Mouse (Mus musculus): ENCODE measurements around the gene Cdh6.
A peak's percentile ranks its signal among the peaks of the same experiment; 100 is the strongest.

Gene Cdh6

DNA sequence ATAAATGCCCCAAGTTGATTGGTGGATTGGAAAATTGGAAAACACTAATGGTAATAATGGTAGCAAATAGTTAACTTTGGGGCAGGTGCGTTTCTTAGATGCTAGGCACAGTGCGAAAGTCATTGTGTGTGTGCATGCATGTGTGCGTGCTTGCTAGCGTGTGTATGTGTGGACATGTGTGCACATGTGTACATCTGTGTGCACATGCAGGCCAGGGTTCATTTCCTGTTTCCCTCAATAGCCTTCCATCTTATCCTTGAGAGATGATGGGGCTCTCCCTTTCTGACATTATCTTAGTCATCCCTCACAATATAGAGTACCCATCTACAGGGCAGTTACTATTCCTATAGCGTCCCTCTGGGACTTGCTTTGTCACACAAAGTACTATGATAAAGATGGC is 17.7 kb downstream of the Cdh6 start:
- no peak for DNase-seq (ENCODE audit: low spot score in 2 of 2)

DNA sequence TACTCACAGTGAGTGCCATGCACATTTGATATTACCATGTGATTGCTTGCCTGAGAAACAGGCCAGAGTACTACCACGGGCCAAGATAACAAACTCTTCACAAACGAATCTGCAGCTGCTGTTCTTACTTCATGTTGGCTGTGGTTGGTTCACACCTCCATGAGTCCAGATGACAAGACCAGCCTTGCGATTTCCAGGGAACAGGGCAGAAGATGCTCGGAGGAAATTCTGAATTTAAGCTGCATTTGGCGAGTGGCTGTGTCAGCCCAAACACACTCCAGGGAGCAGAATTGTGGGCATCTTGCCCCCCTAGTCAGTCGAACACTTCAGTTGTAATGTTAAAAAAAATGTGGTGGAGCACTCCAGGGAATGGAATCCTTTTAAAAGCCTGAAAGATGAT is 18.1 kb downstream of the Cdh6 start:
- DNase-seq (ENCODE audit: low spot score in 2 of 2): no peak

DNA sequence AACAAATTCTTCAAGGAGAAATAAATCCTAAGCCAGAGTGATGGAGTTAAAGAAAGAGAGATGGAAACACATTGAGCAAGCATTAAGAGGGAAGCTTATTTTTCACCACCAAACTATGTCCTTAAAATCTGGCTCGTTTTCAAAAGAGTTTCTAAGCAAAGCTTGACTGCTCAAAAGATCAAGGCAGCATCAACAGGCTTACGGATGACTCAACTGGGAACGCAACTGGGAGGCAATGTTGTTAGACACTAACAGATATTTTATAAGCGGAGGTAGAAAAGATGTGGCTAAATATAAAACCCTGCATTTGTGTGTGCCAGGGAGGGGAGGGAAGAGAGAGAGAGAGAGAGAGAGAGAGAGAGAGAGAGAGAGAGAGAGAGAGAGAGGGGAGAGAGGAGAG is 31.5 kb downstream of the Cdh6 start:
- no peak for DNase-seq (ENCODE audit: low spot score in 2 of 2)

DNA sequence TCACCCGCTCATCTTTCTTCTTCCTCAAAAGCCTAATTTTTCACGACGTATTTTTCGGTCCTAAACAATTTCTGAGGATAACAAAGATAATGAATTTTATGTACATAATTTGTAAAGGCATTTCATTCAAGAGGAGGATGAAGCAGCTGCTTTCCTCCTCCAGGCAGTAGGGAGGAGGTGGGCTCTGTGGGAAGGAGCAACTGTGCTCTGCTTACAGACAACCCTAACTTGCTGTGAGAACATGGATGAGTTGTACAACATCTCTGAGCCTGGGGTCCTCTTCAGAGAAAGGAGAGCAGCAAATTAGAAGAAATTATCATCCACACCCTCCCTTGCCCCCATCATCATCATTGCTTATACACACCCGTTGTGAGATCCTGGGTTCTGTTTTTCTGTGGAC is 33.8 kb downstream of the Cdh6 start:
- DNase-seq (ENCODE audit: low spot score in 2 of 2): peak; percentile 45 to 47

DNA sequence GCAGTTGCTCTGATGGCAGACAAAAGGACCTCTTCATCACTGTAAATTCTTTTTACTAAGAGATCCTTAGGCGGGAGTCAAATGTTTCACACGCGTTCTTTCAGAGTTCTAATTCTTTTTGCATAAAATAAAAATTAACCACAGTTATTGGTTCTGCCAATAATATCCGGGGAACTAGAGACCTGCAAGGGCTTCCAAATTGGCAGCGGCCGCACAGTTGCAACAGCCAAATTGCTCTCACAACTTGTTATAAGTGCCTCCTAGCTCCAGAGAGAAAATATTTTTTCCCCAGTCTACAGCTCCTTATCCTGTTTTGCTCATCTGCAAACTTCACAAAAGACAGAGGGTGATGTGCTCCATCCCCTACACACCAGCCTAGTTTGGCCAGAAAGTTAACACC is 36.3 kb downstream of the Cdh6 start:
- DNase-seq (ENCODE audit: low spot score in 2 of 2): no peak

DNA sequence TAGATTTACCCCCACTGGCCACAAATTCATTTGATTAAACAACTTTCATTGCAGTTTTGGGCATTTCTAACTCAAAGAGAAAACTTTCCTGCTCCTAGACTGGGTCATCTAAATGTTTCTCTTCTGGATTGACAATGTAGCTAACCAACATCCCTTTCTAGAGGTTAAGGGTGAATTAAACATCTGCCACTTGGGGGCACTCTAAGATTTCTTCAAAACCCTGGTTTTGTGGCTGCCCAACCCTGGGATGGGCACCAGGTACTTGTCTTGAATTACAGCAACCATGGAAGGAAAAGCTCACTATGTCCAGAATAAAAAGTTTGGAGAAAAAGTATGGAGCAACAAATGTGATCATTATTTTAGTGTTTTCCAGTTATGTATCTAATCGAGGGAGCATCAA is 39.4 kb downstream of the Cdh6 start:
- DNase-seq (ENCODE audit: low spot score in 2 of 2): peak in 1 of 2 experiments; percentile 48

DNA sequence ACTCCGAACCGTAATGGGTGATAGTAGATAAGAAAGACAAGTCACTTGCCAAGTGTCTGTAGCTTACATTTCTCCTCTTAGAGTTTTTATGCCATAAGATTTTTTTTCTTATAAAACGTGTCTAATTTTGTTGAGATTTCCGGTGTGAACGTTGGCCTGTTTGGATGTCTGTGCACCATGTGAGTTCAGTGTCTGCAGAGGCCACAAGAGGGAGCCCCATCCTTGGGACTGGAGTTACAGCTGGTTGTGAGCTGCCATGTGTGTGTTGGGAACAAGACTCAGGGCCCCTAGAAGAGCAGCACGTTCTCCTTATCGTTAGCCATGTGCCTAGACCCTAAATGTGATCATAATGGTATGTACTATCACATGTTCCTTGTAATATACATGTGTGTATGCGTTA is 40.1 kb downstream of the Cdh6 start:
- DNase-seq (ENCODE audit: low spot score in 2 of 2): no peak

DNA sequence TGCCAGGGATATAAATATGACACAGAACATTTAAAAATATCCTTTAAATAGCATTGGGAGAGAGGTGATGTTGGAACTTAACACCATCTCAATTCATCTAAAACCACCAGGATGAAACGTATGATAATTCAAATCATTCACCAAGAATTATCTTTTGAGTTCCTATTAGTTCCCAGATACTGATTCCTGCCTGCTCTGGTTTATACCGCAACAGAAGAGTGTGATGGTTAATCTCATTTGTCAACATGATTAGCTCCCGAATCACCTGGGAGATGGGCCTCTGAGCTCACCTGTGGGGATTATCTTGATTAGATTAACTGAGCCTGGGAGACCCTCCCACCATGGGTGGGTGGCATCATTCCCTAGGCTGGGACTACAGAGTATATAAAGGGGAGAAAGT is 41.0 kb downstream of the Cdh6 start:
- DNase-seq (ENCODE audit: low spot score in 2 of 2): no peak

DNA sequence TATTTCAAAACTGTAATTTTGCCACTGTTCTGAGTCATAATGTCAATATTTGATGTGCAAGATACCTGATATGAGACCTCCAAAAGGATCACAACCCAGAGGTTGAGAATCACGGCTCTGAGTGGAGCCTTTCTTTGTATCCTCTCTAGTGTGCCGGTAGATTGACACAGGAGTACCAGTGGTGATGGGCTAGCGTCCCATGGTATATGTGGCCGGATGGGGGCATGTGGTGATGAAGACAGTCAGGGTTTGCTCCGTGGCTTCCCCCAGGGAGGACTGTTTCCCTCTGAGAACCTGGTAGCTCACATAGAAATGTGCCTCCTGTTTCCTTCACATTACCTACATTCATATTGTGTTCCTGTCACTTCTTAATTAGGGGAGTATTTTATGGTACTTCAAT is 43.2 kb downstream of the Cdh6 start:
- DNase-seq (ENCODE audit: low spot score in 2 of 2): no peak

DNA sequence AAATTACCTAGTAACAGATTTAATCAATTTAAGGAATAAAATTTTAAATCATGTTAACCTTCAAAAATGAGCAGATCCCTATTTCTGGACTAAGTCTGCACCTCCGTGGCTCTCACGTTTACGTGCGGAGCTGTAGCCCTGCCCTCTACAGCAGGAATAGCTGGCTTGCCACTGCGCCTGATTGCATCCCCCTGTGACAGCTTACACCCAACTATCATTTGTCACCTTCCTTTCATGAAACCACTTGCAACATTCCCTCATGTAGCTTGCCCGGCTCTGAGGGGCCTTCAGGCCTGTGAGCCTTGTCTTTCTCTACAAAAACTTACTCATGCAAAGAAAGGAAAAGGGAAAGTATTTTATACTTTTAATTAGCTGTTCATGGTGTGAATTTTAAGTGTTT is 73.1 kb downstream of the Cdh6 start:
- no peak for DNase-seq (ENCODE audit: low spot score in 2 of 2)

DNA sequence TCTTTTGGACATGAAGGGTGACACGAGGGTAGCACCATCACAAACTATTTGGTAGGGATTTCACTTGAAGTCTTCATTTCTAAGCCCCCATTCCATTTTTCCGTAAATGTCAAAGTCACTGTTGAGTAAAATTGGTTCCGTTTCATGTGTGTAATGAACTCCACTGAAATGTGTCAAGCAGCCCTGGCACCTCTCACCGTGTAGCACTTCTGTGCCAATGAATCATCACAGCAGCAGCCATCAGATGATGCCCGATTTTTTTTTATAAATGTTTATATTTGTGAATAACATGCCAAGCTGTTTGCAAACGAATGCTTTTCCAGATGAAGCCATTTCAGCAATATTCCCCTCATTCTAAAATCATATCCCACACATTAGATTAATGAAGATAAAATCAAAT is 75.6 kb downstream of the Cdh6 start:
- no peak for DNase-seq (ENCODE audit: low spot score in 2 of 2)

DNA sequence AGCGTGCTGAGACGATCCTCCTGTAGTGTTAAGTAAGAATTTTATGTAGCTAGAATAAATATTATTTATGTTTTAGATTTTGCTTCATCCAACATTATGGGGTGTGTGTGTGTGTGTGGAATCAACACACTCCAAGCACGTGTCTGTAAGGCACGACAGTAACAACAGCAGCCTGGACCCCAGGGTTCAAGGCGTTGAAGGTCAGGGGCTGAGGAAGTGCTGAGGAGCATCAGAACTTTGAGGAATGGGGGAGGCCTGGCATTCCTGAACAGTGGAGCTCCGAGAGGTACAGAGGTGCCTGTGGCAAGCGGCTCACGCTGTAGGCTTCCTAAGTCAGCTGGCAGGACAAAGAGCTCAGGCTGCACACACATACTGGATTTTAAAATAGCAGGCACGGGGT is 78.1 kb downstream of the Cdh6 start:
- DNase-seq (ENCODE audit: low spot score in 2 of 2): no peak

DNA sequence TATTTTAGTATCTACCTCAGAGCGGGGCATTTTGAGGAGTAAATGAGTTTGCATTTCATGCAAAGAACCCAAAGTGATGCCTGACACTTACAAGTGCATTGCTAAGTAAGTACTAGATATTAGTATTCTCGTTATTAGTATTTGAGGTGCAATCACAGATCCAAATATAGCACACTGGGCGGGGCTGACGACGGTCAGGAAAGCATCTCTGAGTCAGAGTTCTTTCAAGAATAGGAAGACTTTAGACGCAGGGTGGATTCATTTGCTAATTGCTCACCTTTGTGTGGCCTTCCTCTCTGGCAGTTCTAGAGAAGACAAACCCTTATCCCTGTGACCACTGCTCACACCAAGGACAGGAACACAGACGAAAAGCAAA is 78.6 kb downstream of the Cdh6 start:
- DNase-seq (ENCODE audit: low spot score in 2 of 2): no peak

DNA sequence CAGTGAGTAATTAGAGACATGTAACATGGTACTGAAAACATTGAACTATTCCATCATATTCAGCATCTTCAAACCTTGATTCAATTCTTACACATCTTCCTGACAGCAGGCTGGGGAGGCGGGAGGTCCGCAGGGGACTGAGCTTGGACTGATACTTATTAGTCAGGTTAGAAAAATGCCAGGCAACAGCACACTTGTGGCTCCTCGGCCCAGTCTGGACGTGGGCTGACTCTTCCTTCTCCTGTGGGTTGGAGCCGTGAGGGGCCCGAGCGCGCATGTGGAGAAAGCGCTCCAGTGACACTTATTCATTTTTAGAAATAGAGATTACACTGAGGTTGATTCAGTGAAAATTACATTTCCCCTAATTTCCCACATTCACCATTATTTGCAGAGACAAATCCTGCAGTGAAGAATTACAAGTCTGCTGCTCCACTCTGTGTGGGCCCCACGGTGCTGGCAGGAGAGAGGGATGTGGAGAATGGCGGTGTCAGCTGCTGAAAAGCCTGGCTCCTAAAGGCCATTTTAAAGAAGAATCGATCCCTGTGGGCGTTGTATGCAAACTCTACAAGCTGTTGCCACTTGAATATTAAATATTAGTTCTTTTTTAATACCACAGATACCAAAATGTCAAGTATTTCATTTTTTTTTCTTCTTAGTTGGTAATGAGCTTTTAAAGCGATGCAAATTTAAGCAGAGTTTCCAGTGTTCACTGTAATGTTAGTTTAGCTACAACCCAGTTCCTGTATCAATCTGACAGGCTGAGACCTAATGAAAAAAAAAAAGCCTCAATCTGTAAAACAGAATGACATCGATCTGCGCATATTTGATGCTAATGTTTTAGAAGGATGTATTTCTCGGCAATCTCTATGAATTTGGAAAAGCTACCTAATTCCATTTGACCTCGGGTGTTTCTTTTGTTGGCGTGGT is 79.3 kb downstream of the Cdh6 start:
- DNase-seq (ENCODE audit: low spot score in 2 of 2): peak in 1 of 2 experiments; percentile 17

DNA sequence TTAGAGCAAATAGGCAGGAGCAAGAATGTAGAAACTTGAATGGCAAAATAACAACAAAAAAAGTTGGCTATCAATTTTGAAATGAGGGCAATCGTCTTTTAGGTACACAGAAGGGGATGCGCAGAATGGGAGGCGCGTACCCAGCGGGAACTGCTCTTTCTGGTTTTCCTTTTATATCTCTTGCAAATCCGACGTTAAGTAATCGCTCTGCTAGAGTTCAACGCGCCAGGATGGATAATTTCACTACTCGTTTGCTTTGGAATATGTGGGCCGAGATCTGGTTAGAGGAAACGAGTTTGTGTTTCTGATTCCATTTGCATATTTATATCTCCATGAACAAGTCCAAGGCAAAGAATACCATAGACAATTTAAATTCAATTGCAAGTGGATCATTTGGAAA is 81.4 kb downstream of the Cdh6 start:
- no peak for DNase-seq (ENCODE audit: low spot score in 2 of 2)

DNA sequence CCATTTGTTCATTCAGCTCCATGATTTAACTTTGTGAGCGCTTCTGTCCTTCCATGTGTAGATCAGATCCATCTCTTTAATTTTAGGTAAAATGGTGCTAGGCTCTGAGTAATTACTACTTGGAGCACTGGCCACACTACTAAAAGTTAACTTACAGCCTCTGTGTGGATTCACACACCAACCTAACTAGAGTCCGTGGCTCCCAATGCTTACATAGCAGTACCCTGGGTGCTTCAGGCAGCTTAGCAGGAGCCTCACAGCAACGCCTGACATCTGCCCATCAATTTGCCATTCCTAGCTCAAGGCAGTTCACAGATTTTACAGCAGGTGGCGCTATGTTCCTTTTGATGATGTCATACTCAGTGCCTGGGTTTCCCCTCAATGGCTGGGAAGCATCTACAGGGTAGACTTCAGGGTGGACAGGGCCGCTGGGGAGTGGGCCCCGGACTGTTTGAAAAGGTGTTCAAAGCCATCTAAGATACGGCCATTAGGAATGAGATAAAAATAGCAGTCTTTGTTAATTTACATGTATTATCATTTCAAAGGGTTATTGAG is 84.9 kb downstream of the Cdh6 start:
- DNase-seq (ENCODE audit: low spot score in 2 of 2): peak; percentile 70 to 74

DNA sequence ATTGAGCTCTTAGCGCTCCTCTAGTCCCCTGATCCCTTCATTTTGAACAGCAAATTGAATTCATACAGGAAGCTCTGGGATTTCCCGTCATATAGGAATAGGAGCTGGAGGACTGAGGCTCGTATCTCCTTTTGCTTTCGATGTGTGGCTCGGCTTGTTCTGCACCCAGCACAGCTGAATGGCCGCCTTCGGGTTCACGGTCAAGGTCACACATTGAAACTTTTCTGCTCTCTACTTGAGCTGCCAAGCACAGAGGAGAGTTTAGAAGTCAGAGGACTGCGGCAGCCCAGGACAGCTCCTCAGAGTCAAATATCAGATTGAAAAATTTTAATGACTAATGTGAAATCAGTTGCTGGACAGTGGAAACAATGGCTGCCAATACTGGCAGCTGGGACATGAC is 88.7 kb downstream of the Cdh6 start:
- no peak for DNase-seq (ENCODE audit: low spot score in 2 of 2)

DNA sequence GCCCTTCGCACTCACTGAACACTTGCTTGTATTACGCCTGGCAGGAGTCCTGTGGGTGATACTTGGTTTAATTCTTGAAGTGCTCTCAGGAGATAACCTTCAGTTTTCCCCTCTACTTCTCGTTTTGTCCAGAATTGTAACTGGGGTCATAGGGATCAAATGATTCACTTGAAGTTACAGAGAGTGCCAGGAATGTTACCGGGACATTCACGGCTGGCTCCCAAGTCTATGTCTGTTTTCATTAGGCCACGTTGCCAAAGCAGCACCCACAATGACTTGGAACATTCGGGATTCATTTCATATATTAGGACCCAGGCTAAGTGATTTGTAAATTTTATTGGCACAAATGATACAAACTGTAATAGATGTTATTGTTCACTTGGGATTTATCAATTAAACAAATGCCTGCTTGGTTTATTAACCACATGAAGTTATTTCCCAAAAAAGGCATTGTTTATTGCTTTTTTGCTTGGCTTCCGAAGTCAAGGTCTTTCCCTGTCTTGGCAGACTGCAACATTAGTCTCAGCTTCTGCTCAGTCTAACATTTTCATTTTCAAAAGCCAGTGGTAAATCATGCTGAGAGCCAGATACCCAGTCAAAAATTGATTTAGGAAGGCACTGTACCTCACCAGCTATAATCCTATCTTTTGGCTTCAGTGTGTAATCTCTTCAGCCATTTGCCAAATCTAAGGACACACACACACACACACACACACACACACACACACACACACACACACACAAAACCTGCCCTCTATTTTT is 96.4 kb downstream of the Cdh6 start:
- DNase-seq (ENCODE audit: low spot score in 2 of 2): no peak

DNA sequence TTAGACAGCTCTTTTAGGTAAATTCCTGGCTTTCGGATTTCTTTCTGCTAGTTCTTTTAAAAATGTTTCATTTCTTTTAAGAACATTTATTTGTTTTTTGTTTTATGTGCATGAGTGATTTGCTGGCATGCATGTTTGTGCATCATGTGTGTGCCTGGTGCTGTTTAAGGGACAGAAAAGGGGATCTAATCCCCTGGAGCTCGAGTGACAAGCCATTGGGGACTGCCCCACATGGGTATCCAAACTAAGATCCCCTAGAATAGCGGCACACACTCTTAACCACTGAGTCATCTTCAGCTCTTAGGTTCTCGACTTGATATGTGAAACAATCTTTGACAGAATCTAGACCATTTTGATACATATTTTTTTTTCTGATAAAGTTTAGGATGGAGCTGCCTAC is 99.4 kb downstream of the Cdh6 start:
- DNase-seq (ENCODE audit: low spot score in 2 of 2): no peak

DNA sequence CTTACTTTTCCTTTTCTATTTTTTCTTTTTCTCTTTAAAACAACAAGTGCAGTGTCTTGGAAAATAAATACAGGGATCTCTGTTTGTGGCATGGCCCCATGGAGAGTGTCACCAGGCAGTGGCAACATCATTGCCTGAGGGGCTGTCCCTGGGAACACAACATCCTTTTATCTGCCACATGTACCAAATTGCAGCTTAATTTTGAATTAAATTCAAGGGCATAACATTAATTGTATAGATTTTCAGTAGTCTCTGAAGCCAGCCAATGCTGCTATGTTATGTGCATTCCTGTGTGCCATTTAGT is 105.3 kb downstream of the Cdh6 start:
- no peak for DNase-seq (ENCODE audit: low spot score in 2 of 2)

DNA sequence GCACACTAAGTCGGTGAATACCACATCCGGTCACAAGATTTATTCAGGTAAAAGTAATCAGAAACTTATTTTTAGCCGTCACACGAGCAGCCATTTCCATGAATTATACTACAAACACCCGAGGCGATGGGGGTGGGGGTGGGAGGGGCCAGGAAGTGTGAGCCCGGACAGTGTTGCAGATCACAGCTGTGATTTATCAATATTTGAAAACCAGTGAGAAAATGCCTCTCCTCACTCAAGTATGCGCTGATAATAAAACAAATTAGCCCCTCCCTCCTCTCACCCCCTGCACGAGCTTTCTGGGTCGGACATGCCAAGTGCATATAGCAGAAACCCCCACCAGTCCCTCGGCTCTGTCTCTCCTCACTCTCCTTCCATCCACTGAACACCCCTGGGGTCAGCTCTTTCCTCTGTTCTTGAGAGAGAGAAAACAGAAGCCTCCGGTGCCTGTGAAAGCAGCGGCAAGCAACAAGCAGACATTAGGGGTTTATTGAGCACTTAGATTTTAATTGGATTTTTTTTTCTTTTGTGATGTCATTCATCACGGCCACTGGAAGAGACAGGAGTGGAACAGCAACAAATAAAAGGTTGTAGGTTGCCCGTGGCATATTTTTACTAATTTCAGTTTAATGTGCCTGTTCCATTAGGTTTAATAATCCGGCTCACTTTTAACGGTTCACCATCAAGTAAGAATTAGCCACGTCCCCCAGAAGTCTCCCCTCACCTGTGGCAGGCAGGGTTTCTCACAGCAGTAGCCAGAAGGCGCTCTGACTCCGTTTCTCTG is 105.9 kb downstream of the Cdh6 start:
- DNase-seq (ENCODE audit: low spot score in 2 of 2): no peak

DNA sequence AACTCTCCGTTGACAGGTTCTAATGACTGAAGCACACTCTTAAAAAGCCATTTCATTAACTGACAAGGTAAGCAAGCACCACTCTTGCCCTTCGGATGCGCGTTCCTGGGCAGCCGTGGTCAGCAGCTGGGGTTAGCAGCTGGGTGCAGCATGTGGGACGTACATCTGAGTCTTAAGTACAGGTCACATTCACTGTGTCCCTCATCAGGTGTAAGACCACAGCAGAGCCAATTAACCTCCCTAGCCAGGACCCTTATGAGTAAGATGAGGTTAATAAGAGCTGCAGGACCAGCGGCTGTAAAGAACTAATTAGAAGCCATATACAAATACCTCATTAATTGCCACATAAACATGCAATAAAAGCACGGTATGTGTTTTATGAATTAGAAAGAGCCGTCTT is 106.7 kb downstream of the Cdh6 start:
- no peak for DNase-seq (ENCODE audit: low spot score in 2 of 2)

All from right cerebral cortex, adult 2 months (tissue).